Mouse (Mus musculus): ENCODE measurements around the gene Fry.
A peak's percentile ranks its signal among the peaks of the same experiment; 100 is the strongest.

The Fry gene

GRCm38 (mm10) chr5:150176251-150177015 lies 58.0 kb downstream of the Fry start:
- no peak for DNase-seq

GRCm38 (mm10) chr5:150177757-150178156 lies 59.3 kb downstream of the Fry start:
- no peak for DNase-seq

GRCm38 (mm10) chr5:150178194-150178801 lies 59.9 kb downstream of the Fry start:
- DNase-seq: no peak

GRCm38 (mm10) chr5:150180985-150181607 lies 62.7 kb downstream of the Fry start:
- no peak for DNase-seq

- no peak for DNase-seq
Observed at GRCm38 (mm10) chr5:150184959-150185358, 66.5 kb downstream of the Fry start.

GRCm38 (mm10) chr5:150186121-150186520 lies 67.7 kb downstream of the Fry start:
- DNase-seq: no peak

GRCm38 (mm10) chr5:150186676-150187075 lies 68.2 kb downstream of the Fry start:
- DNase-seq: no peak

- DNase-seq: no peak
Observed at GRCm38 (mm10) chr5:150188031-150188430, 69.6 kb downstream of the Fry start.

GRCm38 (mm10) chr5:150190454-150191358 lies 72.3 kb downstream of the Fry start:
- DNase-seq: no peak

- DNase-seq: peak; percentile 79
Observed at GRCm38 (mm10) chr5:150195514-150196210, 77.2 kb downstream of the Fry start.

GRCm38 (mm10) chr5:150196211-150196585 lies 77.8 kb downstream of the Fry start:
- DNase-seq: no peak

GRCm38 (mm10) chr5:150196881-150197311 lies 78.5 kb downstream of the Fry start:
- no peak for DNase-seq

GRCm38 (mm10) chr5:150206749-150207148 lies 88.3 kb downstream of the Fry start:
- DNase-seq: no peak

- no peak for DNase-seq
Observed at GRCm38 (mm10) chr5:150207596-150207995, 89.2 kb downstream of the Fry start.

- no peak for DNase-seq
Observed at GRCm38 (mm10) chr5:150208009-150208408, 89.6 kb downstream of the Fry start.

- no peak for DNase-seq
Observed at GRCm38 (mm10) chr5:150214081-150214480, 95.6 kb downstream of the Fry start.

- DNase-seq: no peak
Observed at GRCm38 (mm10) chr5:150216066-150216465, 97.6 kb downstream of the Fry start.

- no peak for DNase-seq
Observed at GRCm38 (mm10) chr5:150219457-150219856, 101.0 kb downstream of the Fry start.

- peak; percentile 62 for DNase-seq
Observed at GRCm38 (mm10) chr5:150220333-150220732, 101.9 kb downstream of the Fry start.

GRCm38 (mm10) chr5:150221806-150222205 lies 103.4 kb downstream of the Fry start:
- no peak for DNase-seq

GRCm38 (mm10) chr5:150223546-150224239 lies 105.2 kb downstream of the Fry start:
- no peak for DNase-seq

GRCm38 (mm10) chr5:150229086-150229485 lies 110.6 kb downstream of the Fry start:
- DNase-seq: no peak

Data from right cerebral cortex, postnatal 14 days (tissue).